Mouse (Mus musculus): ENCODE measurements around the gene Sema4f.

- TF ChIP-seq CTCF (IDR thresholded peaks at IDR 0.05; ENCODE audit: low read depth), result no peak
- no peak for TF ChIP-seq EP300 (IDR thresholded peaks at IDR 0.05; ENCODE audit: low read depth)
These were observed 28.3 kb downstream of the Sema4f start for GRCm38 (mm10) chr6:82911303-82911702.

Data from liver, embryonic 14.5 days (tissue).